Mouse (Mus musculus) C2C12 (cell line): ENCODE measurements at regions not wholly inside any gene's neighbourhood (a gene's known extent, or its start where the extent isn't known, plus 50 kb on each side); places are given as distances from the start of the nearest gene placed in this dataset.

ENCODE experiments used
- CTCF ChIP-seq: IDR thresholded peaks from one replicate; pipeline ENCODE4 v1.5.1; 2011; ENCODE audit not compliant: control insufficient read depth, insufficient read depth, insufficient read length
- MAX ChIP-seq: IDR thresholded peaks from one replicate; pipeline ENCODE4 v1.6.1; 2011; ENCODE audit warnings: mild to moderate bottlenecking, control low read depth

GRCm38 (mm10) chr13:60519708-60520107, 82.0 kb upstream of the Dapk1 start:
- no peak for TF ChIP-seq CTCF
- TF ChIP-seq MAX, result no peak
